Mouse (Mus musculus) embryonic facial prominence, embryonic 14.5 days (tissue): ENCODE measurements at regions not wholly inside any gene's neighbourhood (a gene's known extent, or its start where the extent isn't known, plus 50 kb on each side); places are given as distances from the start of the nearest gene placed in this dataset.

Source experiments
- ATAC-seq: fragments of 200-750 bp; cut with Nextera tagmentation; 2 replicates; pipeline ENCODE4 v1.8.0; 2017; ENCODE audit warnings: low read depth, moderate number of reproducible peaks, moderate TSS enrichment
- DNase-seq: peaks from one replicate; pipeline ENCODE4 v3.0.0-alpha.2; 2015; ENCODE audit warnings: low spot score
- H3K27ac ChIP-seq: fragments of 300-500 bp; sonication (generic); replicated peaks from 2 replicates; pipeline ENCODE4 v1.5.1; 2014; ENCODE audit warnings: low read depth, mild to moderate bottlenecking, low read length, moderate library complexity
- H3K27me3 ChIP-seq: fragments of 300-500 bp; sonication (generic); replicated peaks from 2 replicates; pipeline ENCODE4 v1.6.1; 2014; ENCODE audit warnings: low read length; ENCODE audit not compliant: control insufficient read depth, insufficient read depth
- H3K36me3 ChIP-seq: fragments of 300-500 bp; sonication (generic); 2 replicates; pipeline ENCODE4 v1.6.1; 2014; ENCODE audit warnings: low read length, mixed read lengths; ENCODE audit not compliant: control insufficient read depth, insufficient read depth
- H3K4me1 ChIP-seq: fragments of 300-500 bp; sonication (generic); 2 replicates; pipeline ENCODE4 v1.6.1; 2014; ENCODE audit warnings: antibody characterized with exemption, low read length; ENCODE audit not compliant: control insufficient read depth, insufficient read depth
- H3K4me2 ChIP-seq: fragments of 300-500 bp; sonication (generic); 2 replicates; pipeline ENCODE4 v1.6.1; 2014; ENCODE audit warnings: low read depth, mild to moderate bottlenecking, low read length, moderate library complexity, mixed read lengths
- H3K4me3 ChIP-seq: fragments of 300-500 bp; sonication (generic); 2 replicates; pipeline ENCODE4 v1.5.1; 2014; ENCODE audit warnings: low read depth, mild to moderate bottlenecking, low read length
- H3K9ac ChIP-seq: fragments of 300-500 bp; sonication (generic); 2 replicates; pipeline ENCODE4 v1.6.1; 2014; ENCODE audit warnings: low read depth, mild to moderate bottlenecking, low read length, moderate library complexity, mixed read lengths
- H3K9me3 ChIP-seq: fragments of 300-500 bp; sonication (generic); 2 replicates; pipeline ENCODE4 v1.6.1; 2016; ENCODE audit warnings: low read length; ENCODE audit not compliant: control insufficient read depth
- WGBS: fragments of 180-500 bp; shearing (Covaris S2); extraction: QIAGEN DNeasy Blood & Tissue Kit; methylation state at CpG from one replicate; pipeline ENCODE4 v1.1.7; 2014; 5-methylcytosine and 5-hydroxymethylcytosine counted together

GRCm38 (mm10) chr15:67759221-67759620 is 1258.5 kb upstream of the Lrrc6 start:
- no peaks in the 10 kb centered on the region for H3K27me3 ChIP-seq
- H3K4me3 ChIP-seq, result no peak overlapping the region
- peak; percentile 5 for DNase-seq
- no peak overlapping the region for H3K27ac ChIP-seq
- H3K9ac ChIP-seq, result no peak overlapping the region
- H3K4me1 ChIP-seq, result no peaks in the 10 kb centered on the region
- no peak for ATAC-seq
- H3K36me3 ChIP-seq, result no peaks in the 10 kb centered on the region
- H3K4me2 ChIP-seq, result no peak overlapping the region
- WGBS, result 64% methylated on average over 4 of the region's 4 CpGs
- H3K9me3 ChIP-seq, result no peaks in the 10 kb centered on the region

GRCm38 (mm10) chr15:67750582-67750981 is 1249.9 kb upstream of the Lrrc6 start:
- Histone ChIP-seq H3K4me2 (no peak overlapping the region), H3K9ac (no peak overlapping the region), H3K27me3 (no peaks in the 10 kb centered on the region), H3K4me3 (no peak overlapping the region), H3K36me3 (no peaks in the 10 kb centered on the region), H3K27ac (no peak overlapping the region), H3K9me3 (no peaks in the 10 kb centered on the region), H3K4me1 (no peaks in the 10 kb centered on the region)
- ATAC-seq (no peak), DNase-seq (no peak)

DNA sequence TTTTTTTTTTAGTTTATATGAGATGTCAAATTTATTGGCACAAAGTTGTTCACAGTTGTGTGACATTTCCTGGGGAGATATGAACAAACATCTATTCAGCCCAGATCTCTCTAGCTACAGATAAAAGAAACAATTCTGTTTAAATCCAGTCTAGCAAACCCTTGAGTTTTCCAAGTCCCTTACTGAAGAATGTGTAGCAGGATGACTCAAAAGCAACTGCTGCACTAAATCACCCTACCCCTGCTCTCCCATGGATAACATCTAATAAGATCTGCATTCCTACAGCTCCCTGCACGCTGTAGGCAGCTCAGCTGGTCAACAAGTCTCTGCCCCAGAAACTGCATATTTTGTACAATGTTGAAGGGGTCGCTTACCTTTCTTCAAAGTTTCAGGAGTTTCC is 1242.6 kb upstream of the Lrrc6 start:
- no peak for ATAC-seq
- peak; percentile 20 for DNase-seq
- no peaks in the 10 kb centered on the region for H3K4me1 ChIP-seq
- H3K27me3 ChIP-seq, result no peaks in the 10 kb centered on the region
- no peak overlapping the region for H3K4me3 ChIP-seq
- whole genome bisulfite sequencing, result 60% methylated on average over 2 of the region's 2 CpGs
- no peak overlapping the region for H3K27ac ChIP-seq
- no peaks in the 10 kb centered on the region for H3K36me3 ChIP-seq
- no peaks in the 10 kb centered on the region for H3K9me3 ChIP-seq
- H3K9ac ChIP-seq, result no peak overlapping the region
- H3K4me2 ChIP-seq, result no peak overlapping the region

- H3K27me3 ChIP-seq, result no peaks in the 10 kb centered on the region
- no peaks in the 10 kb centered on the region for H3K36me3 ChIP-seq
- 55% methylated on average over 1 of the region's 1 CpGs for WGBS
- no peak overlapping the region for H3K4me3 ChIP-seq
- DNase-seq, result no peak
- ATAC-seq, result no peak
- no peak overlapping the region for H3K4me2 ChIP-seq
- H3K4me1 ChIP-seq, result no peaks in the 10 kb centered on the region
- H3K27ac ChIP-seq, result no peak overlapping the region
- H3K9ac ChIP-seq, result no peak overlapping the region
- no peaks in the 10 kb centered on the region for H3K9me3 ChIP-seq
These were observed 1232.3 kb upstream of the Lrrc6 start for GRCm38 (mm10) chr15:67732988-67733387.

- Histone ChIP-seq H3K9me3 (no peaks in the 10 kb centered on the region), H3K4me1 (0 out of 2 replicates have a peak, but pooled peaks cover 2% of the 10 kb centered on the region), H3K4me2 (no peak overlapping the region), H3K27me3 (no peaks in the 10 kb centered on the region), H3K9ac (no peak overlapping the region), H3K27ac (no peak overlapping the region), H3K36me3 (no peaks in the 10 kb centered on the region), H3K4me3 (no peak overlapping the region)
- peak; percentile 41 for DNase-seq
- ATAC-seq, result no peak
- 75% methylated on average over 8 of the region's 8 CpGs for WGBS
These were observed 1228.8 kb upstream of the Lrrc6 start for GRCm38 (mm10) chr15:67729492-67729891.

DNA sequence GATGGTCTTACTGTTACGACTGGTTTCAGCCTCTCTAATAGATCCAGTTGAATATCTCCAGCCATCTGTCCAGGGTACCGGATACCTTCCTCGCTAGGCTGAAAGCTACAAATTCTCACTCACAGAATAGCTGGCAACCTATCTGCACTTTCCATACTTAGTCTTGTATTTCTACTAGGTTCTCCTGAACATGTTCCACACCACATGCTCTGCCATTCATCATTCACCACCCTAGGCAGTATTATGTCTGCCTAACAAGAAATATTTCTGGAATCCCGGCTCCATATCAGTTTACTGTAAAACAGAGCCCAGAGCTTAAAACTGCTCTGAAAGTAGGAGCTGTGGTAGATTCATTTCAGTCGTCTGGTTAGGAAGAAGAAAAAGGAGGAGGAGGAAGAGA is 1224.5 kb upstream of the Lrrc6 start:
- H3K9me3 ChIP-seq, result no peaks in the 10 kb centered on the region
- no peak overlapping the region for H3K4me3 ChIP-seq
- H3K27ac ChIP-seq, result no peak overlapping the region
- H3K4me2 ChIP-seq, result no peak overlapping the region
- no peak overlapping the region for H3K9ac ChIP-seq
- no peaks in the 10 kb centered on the region for H3K27me3 ChIP-seq
- 50% methylated on average over 5 of the region's 5 CpGs for WGBS
- DNase-seq, result peak; percentile 73
- 0 out of 2 replicates have a peak, but pooled peaks cover 2% of the 10 kb centered on the region for H3K4me1 ChIP-seq
- peak; percentile 79 for ATAC-seq
- no peaks in the 10 kb centered on the region for H3K36me3 ChIP-seq

DNA sequence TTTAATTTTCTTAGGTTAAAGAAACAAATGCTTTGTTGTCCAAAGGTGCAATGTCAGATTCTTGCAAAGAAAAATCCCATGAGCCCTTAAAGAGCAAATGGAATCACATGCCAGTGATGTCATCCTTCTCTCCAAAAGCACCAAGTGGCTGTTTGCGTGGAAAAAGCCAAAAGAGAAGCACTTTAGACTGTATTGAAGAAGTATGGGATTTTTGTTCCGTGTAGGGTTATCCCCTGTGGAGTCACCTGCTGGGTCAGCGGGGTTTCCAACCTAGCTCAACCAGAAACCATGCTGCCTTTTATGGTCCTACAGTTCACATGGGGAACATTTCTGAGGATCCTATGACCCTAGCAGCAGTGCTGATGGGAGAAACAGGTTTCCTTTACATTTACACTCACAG is 1213.5 kb upstream of the Lrrc6 start:
- Histone ChIP-seq H3K9ac (no peak overlapping the region), H3K4me3 (no peak overlapping the region), H3K9me3 (no peaks in the 10 kb centered on the region), H3K27ac (no peak overlapping the region), H3K4me2 (no peak overlapping the region), H3K36me3 (no peaks in the 10 kb centered on the region), H3K4me1 (no peaks in the 10 kb centered on the region), H3K27me3 (no peaks in the 10 kb centered on the region)
- ATAC-seq, result no peak
- no peak for DNase-seq
- WGBS, result 59% methylated on average over 3 of the region's 3 CpGs

GRCm38 (mm10) chr15:67686140-67686539 is 1185.4 kb upstream of the Lrrc6 start:
- H3K27me3 ChIP-seq, result no peaks in the 10 kb centered on the region
- no peak overlapping the region for H3K4me3 ChIP-seq
- no peak overlapping the region for H3K4me2 ChIP-seq
- DNase-seq (no peak), ATAC-seq (no peak)
- no peak overlapping the region for H3K27ac ChIP-seq
- no peak overlapping the region for H3K9ac ChIP-seq
- WGBS, result 68% methylated on average over 1 of the region's 1 CpGs
- H3K9me3 ChIP-seq, result no peaks in the 10 kb centered on the region
- H3K36me3 ChIP-seq, result no peaks in the 10 kb centered on the region
- no peaks in the 10 kb centered on the region for H3K4me1 ChIP-seq

DNA sequence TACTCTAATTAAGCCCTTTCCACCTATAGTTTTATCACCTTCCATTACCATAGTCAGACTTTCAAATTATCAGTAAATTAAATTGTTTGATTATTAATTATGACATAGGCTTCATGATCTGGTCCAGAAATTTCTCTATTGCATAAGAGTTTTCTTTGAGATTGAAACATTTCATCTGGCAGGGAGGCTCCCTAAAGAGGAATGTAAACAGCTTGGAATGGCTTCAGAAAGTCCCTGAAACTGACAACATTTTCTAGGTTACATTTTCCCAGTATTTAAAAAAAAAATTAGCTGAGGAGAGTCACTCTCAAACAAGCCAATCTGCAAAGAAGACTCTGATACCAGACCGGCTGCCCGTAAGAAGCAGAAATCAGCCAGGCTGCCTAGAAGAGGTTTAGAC is 1172.6 kb upstream of the Lrrc6 start:
- WGBS, result 92% methylated on average over 2 of the region's 2 CpGs
- Histone ChIP-seq H3K9ac (no peak overlapping the region), H3K4me1 (no peaks in the 10 kb centered on the region), H3K27me3 (no peaks in the 10 kb centered on the region), H3K4me3 (no peak overlapping the region), H3K9me3 (no peaks in the 10 kb centered on the region), H3K36me3 (no peaks in the 10 kb centered on the region), H3K27ac (no peak overlapping the region), H3K4me2 (no peak overlapping the region)
- DNase-seq, result no peak
- ATAC-seq, result no peak
